Mouse (Mus musculus) kidney, adult 2 months (tissue): ENCODE results near the gene Wdr93. TPM values are rescaled to one million over a fixed set of nuclear protein-coding genes. Genes with fewer than 3 reads are reported as not detected.
A peak's percentile ranks its signal among the peaks of the same experiment; 100 is the strongest.

Experiments
- DNase-seq: peaks from one replicate; pipeline ENCODE4 v3.0.0; 2021
- H3K27ac ChIP-seq: fragments of 200-500 bp; 2 replicates; pipeline ENCODE4 v1.5.1; 2012; ENCODE audit warnings: low read depth, low read length, control low read depth, inconsistent platforms; ENCODE audit not compliant: insufficient read depth
- H3K27me3 ChIP-seq: fragments of 200-500 bp; replicated peaks from 2 replicates; pipeline ENCODE4 v1.6.1; 2012; ENCODE audit warnings: mild to moderate bottlenecking, moderate library complexity, low read length, inconsistent platforms; ENCODE audit not compliant: control insufficient read depth, insufficient read depth
- H3K36me3 ChIP-seq: fragments of 200-500 bp; 2 replicates; pipeline ENCODE4 v1.6.1; 2012; ENCODE audit warnings: mild to moderate bottlenecking, moderate library complexity, low read length, inconsistent platforms; ENCODE audit not compliant: control insufficient read depth, insufficient read depth
- H3K4me1 ChIP-seq: fragments of 200-500 bp; 2 replicates; pipeline ENCODE4 v1.6.1; 2011; ENCODE audit warnings: low read length; ENCODE audit not compliant: control insufficient read depth, insufficient read depth
- H3K4me3 ChIP-seq: fragments of 200-500 bp; 2 replicates; pipeline ENCODE4 v1.5.1; 2011; ENCODE audit warnings: mild to moderate bottlenecking, low read depth, low read length, control low read depth; ENCODE audit not compliant: insufficient read depth
- CTCF ChIP-seq: fragments of 200-500 bp; conservative IDR thresholded peaks from 2 replicates; pipeline ENCODE4 v1.5.1; 2011; ENCODE audit warnings: low read depth, mild to moderate bottlenecking, control low read depth, low read length, moderate library complexity, mixed read lengths; ENCODE audit not compliant: insufficient read depth, insufficient read length
- POLR2A ChIP-seq: fragments of 200-500 bp; IDR thresholded peaks from one replicate; pipeline ENCODE4 v1.6.1; 2011; ENCODE audit warnings: low read depth, low read length, control low read depth
- WGBS: fragments of 180-500 bp; shearing (Covaris S2); methylation state at CpG from one replicate; pipeline ENCODE4 v1.1.7; 2018; 5-methylcytosine and 5-hydroxymethylcytosine counted together
- polyA plus RNA-seq: library from polyadenylated mRNA; depleted of rRNA; stranded (reverse); fragments of >200 nt; gene quantifications from 2 replicates; pipeline ENCODE4 v1.2.3, GENCODE M21; 2012

Wdr93 gene
- polyA plus RNA-seq, 1 experiment: 1.1 TPM

- no peaks in the 10 kb centered on the region for H3K36me3 ChIP-seq
- no peaks in the 10 kb centered on the region; the same call in 1 of the 2 replicates for H3K27me3 ChIP-seq
- TF ChIP-seq POLR2A: no peak
- no peak for TF ChIP-seq CTCF
- peaks cover 3% of the 10 kb centered on the region; the same call in 1 of the 2 replicates for H3K4me1 ChIP-seq
- peak overlapping the region; percentile 36 for H3K4me3 ChIP-seq
- 2% methylated on average over 48 of the region's 48 CpGs for WGBS
- DNase-seq: peak; percentile 53
- H3K27ac ChIP-seq: no peak overlapping the region
These were observed 21.5 kb upstream of the Wdr93 start for GRCm38 (mm10) chr7:79721386-79721977.

GRCm38 (mm10) chr7:79727091-79727490 is 15.9 kb upstream of the Wdr93 start:
- Histone ChIP-seq H3K27ac (no peak overlapping the region), H3K4me1 (no peaks in the 10 kb centered on the region), H3K27me3 (no peaks in the 10 kb centered on the region), H3K4me3 (no peak overlapping the region), H3K36me3 (no peaks in the 10 kb centered on the region)
- WGBS: 17% methylated on average over 2 of the region's 2 CpGs
- peak; percentile 63 for DNase-seq
- TF ChIP-seq POLR2A (no peak), CTCF (peak; percentile 87)

- WGBS: 33% methylated on average over 6 of the region's 6 CpGs
- peak; percentile 71 for DNase-seq
- Histone ChIP-seq H3K36me3 (no peaks in the 10 kb centered on the region), H3K4me3 (no peak overlapping the region), H3K27me3 (no peaks in the 10 kb centered on the region), H3K4me1 (no peaks in the 10 kb centered on the region), H3K27ac (no peak overlapping the region)
- TF ChIP-seq POLR2A: no peak
- peak; percentile 87 for TF ChIP-seq CTCF
These were observed 14.7 kb upstream of the Wdr93 start for GRCm38 (mm10) chr7:79728219-79728618.

- Histone ChIP-seq H3K36me3 (no peaks in the 10 kb centered on the region), H3K4me1 (peaks cover 2% of the 10 kb centered on the region; the same call in 1 of the 2 replicates), H3K27ac (no peak overlapping the region), H3K4me3 (no peak overlapping the region), H3K27me3 (no peaks in the 10 kb centered on the region)
- TF ChIP-seq CTCF (peak; percentile 82), POLR2A (no peak)
- peak; percentile 64 for DNase-seq
- WGBS: 6% methylated on average over 8 of the region's 8 CpGs
These were observed 13.8 kb upstream of the Wdr93 start for GRCm38 (mm10) chr7:79729169-79729568.

- no peak overlapping the region for H3K4me3 ChIP-seq
These were observed 13.1 kb upstream of the Wdr93 start for GRCm38 (mm10) chr7:79729743-79730370.

GRCm38 (mm10) chr7:79731438-79731837 is 11.5 kb upstream of the Wdr93 start:
- Histone ChIP-seq H3K27me3 (no peaks in the 10 kb centered on the region), H3K27ac (no peak overlapping the region), H3K4me1 (peaks cover 13% of the 10 kb centered on the region; the same call in 1 of the 2 replicates), H3K4me3 (no peak overlapping the region), H3K36me3 (no peaks in the 10 kb centered on the region)
- 74% methylated on average over 13 of the region's 13 CpGs for WGBS
- DNase-seq: no peak
- no peak for TF ChIP-seq POLR2A
- no peak for TF ChIP-seq CTCF

More at GRCm38 (mm10) chr7:79729743-79730370, 13.1 kb upstream of the Wdr93 start:
- H3K27ac ChIP-seq: no peak overlapping the region
- DNase-seq: no peak
- no peaks in the 10 kb centered on the region for H3K27me3 ChIP-seq
- 61% methylated on average over 11 of the region's 11 CpGs for WGBS
- H3K36me3 ChIP-seq: no peaks in the 10 kb centered on the region
- peaks cover 5% of the 10 kb centered on the region; the same call in 1 of the 2 replicates for H3K4me1 ChIP-seq
- TF ChIP-seq POLR2A (no peak), CTCF (peak; percentile 34; the same call in 1 of the 2 replicates)

GRCm38 (mm10) chr7:79732622-79733021 is 10.3 kb upstream of the Wdr93 start, which contains the start of gene Plin1:
Gene Plin1 (minus strand): TSS chr7:79732903.
- H3K36me3 ChIP-seq: no peaks in the 10 kb centered on the region
- DNase-seq: no peak
- no peaks in the 10 kb centered on the region for H3K27me3 ChIP-seq
- TF ChIP-seq POLR2A (no peak), CTCF (no peak)
- 68% methylated on average over 4 of the region's 4 CpGs for WGBS
- H3K27ac ChIP-seq: no peak within 1 kb of the TSS
- no peak within 1 kb of the TSS for H3K4me3 ChIP-seq
- peaks cover 13% of the 10 kb centered on the region; the same call in 1 of the 2 replicates for H3K4me1 ChIP-seq
